Mouse (Mus musculus) liver (tissue): Measurements from ENCODE around the gene Tspan10.

Experiments used
- DNase-seq: peaks from one replicate; pipeline ENCODE4 v3.0.0-alpha.2; 2020; ENCODE audit warnings: mixed read lengths

The Tspan10 gene

GRCm38 (mm10) chr11:120457370-120457769 is 14.9 kb downstream of the Tspan10 start:
- DNase-seq, result peak; percentile 16

DNA sequence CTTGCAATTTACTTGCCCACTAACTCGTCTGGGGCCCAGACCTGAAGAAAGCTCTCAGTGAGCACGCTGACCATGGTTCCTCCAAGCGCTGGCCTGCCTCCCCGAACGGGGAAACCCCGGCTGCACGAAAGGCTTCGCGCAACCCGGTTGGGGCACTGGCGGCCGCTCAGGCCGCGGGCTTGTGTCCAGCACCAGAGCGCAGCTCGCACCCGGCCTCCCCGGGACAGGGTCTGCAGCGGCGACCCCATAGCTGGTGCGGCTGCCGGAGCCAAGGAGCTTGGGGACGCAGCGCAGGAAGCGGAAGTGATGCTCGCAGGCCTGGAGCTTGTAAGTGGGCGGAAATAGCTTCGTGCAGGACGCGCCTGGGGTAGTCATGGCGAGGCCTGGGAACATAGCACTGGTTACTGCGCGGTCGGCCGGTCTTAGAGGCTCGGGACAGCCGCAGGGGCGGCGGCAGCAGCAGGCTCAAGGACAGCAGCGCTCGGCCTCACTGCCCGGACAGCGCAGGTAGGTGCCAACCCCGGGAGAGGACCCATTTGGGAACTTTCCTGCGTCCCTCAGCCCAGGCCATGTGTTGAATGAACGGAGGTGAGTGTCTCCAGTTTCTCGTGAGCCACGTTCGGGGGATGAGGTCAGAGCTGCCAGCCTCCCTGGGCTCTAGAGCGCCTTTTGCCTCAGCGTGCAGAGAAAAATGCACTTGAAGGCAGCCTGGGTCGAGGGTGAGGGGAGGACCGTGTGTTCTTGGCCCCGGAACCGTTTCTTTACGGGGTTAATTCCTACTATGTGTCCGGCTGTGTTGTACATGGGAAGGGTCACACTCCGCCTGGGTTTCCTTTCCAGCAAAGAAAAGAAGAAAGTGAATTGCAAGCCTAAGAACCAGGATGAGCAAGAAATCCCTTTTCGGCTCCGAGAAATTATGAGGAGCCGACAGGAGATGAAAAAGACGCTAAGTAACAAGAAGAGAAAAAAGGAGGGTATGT is 15.6 kb downstream of the Tspan10 start, which contains the start of the genes Oxld1 and Ccdc137:
Gene Oxld1 (minus strand): TSS at position 297 of the 980 bp plus-strand sequence.
Gene Ccdc137 (plus strand): TSS at position 344 of the 980 bp plus-strand sequence.
- DNase-seq, result peak; percentile 82

DNA sequence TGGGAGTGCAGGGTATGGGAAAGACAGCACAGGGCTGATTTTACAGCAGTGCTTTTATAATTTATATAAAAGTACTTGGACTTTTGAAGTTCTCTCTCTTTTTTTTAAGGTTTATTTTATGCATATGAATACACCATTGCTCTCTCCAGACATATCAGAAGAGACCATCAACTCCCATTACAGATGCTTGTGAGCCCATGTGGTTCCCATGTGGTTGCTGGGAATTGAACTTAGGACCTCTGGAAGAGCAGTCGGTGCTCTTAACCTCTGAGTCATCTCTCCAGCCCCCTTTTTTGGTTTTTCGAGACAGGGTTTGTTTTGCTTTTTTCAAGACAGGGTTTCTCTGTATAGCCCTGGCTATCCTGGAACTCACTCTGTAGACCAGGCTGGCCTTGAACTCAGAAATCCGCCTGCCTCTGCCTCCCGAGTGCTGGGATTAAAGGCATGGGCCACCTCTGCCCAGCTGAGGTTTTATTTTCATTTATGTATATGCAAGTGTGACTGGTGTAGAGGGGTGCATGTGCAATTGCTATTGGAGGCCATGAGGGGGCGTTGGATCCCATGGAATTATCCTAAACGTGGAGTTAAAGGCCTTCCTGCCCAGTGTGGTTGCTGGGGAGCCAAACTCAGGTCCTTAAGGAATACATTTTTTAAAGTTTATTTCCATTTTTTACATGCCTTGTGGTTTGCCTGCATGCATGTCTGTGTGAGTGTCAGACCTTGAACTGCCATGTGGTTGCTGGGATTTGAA is 16.6 kb downstream of the Tspan10 start:
- DNase-seq, result peak; percentile 32

DNA sequence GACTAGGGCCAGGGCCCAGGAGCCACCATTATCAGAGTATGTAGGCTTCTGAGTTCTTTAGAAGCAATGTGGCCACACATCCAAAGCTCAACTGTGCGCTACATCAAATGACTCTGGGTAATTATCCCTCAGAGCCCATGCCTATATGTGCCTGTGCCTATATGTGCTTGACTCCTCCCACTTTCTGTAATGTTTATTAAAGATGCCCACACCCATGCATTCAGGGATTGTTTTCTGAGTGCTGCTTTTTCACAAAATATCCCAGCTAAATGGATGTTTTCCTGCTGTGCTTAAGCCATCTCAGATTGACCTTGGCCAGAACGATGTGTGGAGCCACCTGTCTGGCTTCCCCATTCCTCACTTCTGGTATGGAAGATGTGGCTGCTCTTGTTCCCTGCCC is 21.1 kb downstream of the Tspan10 start:
- DNase-seq, result no peak

- DNase-seq, result no peak
Observed at GRCm38 (mm10) chr11:120464365-120464764, 21.9 kb downstream of the Tspan10 start.

GRCm38 (mm10) chr11:120465521-120465920 is 23.1 kb downstream of the Tspan10 start:
- no peak for DNase-seq

GRCm38 (mm10) chr11:120467051-120467735 is 24.7 kb downstream of the Tspan10 start, which contains the start of gene Arl16:
Gene Arl16 (minus strand): TSS chr11:120467607.
- peak; percentile 97 for DNase-seq

DNA sequence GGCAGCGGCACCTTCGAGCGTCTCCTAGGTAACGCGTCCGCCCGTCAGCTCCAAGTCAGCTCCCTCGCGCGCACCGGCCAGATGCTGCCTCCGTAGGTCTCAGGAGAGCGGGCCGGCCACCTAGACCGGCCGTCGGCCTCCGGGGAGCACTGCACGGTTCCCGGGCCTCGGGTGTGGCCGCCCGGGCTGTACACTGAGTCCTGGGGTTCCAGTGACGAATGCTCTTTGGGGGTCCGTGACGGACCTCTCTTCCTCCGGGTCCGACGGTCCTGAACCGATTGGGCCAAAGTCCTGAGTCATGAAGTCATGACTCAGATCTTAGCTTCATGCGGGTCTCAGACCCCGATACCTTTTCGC is 25.3 kb downstream of the Tspan10 start:
- no peak for DNase-seq

DNA sequence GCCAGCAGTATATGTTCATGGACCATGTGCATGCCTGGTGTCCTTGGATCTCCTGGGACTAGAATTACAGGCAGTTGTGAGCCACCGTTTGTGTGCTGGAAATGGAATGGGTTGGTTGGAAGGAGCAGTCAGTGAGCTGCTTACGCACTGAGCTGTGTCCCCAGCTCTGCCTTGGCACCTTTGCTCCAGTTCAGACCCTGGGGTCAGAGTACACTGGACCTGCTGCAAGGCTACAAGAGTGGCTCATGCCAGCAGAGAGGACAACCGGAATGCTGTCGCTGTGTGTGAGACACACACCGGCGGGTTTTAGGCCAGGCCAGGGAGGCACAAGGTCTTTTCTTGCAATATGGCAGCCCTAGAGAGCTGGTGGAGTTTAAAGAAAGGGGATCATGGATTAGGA is 29.6 kb downstream of the Tspan10 start:
- no peak for DNase-seq

GRCm38 (mm10) chr11:120483448-120483934 is 41.0 kb downstream of the Tspan10 start:
- no peak for DNase-seq

- DNase-seq, result peak; percentile 89
Observed at GRCm38 (mm10) chr11:120484265-120484981, 42.0 kb downstream of the Tspan10 start, which contains the start of gene Mrpl12. Gene Mrpl12 (plus strand): TSS chr11:120484613.

DNA sequence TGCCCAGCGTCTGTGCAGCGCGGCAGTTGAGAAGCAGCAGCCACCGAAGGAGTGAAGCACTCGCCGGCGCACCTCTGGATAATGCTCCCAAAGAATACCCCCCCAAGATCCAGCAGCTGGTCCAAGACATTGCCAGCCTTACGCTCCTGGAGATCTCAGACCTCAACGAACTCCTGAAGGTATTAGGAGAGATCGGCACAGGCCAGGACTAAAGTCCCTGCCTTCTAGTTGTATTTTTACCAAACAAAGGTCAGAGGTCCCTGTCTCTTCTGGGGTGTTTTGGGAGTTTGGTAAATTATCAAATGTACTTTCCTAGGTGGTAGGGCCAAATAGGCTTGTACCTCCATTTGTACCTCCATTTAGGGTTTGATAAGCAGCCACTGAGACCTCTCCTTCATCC is 42.8 kb downstream of the Tspan10 start:
- DNase-seq, result no peak

- DNase-seq, result no peak
Observed at GRCm38 (mm10) chr11:120488516-120488915, 46.1 kb downstream of the Tspan10 start.

GRCm38 (mm10) chr11:120489054-120489761 is 46.8 kb downstream of the Tspan10 start:
- peak; percentile 70 for DNase-seq

DNA sequence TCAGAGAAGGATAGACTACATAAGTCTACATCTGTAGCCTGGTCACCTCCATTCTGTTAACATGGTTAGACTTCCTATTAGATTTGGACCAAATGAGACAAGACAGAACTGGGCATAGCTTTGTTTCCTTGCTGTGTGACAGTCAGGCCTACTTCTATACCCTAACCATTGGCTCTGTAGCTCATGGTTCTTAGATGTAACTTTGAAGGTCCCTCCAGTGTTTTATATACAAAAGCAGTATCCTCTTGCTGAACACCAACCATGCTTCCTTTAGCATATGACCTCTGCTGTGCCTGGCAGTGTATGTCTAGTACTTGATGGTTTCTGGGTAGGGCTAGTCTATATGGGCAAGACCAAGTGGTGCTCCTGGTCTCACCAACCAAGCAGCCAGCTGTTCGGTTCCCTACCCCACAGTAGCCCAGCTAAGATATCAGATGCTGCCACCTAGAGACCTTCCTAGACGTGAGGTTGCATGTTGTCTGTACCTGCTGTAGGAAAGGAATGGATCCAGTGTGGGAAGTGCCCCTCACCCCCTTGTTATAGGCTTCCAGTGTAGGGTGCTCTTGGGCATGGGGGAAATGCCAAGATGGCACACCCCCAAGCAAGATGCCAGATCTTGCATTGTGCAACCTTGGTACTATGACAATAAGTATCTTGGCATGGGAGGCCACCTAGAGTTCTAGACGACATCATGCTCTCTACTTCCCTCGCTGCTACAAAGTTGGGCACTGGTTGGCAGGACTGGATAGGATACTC is 48.0 kb downstream of the Tspan10 start:
- DNase-seq, result no peak

- peak; percentile 94 for DNase-seq
Observed at GRCm38 (mm10) chr11:120491317-120492023, 49.0 kb downstream of the Tspan10 start, which contains the start of gene Slc25a10. Gene Slc25a10 (plus strand): TSS chr11:120491840.

- peak; percentile 70 for DNase-seq
Observed at GRCm38 (mm10) chr11:120492024-120492877, 49.8 kb downstream of the Tspan10 start.

DNA sequence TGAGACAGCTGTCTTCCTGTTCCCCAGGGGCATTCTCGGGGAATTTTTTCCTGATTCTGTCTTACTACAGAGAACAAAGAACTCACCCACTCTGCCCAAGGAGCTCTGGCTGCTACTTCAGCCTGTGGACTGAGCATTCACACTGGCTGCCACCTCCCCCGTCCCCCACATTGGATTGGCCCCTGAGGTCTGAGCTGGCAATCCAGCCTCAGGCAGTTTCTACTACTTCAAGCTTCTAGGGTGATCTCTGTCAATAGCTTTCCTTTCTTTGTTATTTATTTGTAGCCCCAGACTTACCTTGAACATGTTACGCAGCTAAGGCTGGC is 50.4 kb downstream of the Tspan10 start:
- no peak for DNase-seq

DNA sequence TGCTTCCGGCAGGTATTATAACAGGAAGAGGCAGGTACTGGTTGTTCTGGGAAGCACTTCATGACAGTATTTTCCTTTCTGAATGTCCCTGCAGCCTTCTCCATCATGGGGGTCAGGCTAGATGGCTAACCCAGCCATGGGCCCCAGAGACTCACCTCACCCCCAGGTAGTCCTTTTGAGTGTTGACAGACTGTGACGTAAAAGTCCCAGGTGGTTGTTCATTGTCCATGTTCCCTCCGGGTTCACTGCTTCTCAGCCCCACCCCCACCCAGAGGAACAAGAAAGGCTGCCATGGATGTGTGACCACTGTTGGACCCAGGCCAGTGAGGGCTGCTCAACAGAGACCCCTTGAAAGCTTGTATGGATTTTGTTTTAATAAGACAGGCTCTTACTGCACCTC is 50.9 kb downstream of the Tspan10 start:
- no peak for DNase-seq
